Mouse (Mus musculus) embryonic fibroblast, embryonic 13.5 days (primary cell): ENCODE measurements around the gene Itpk1. TPM values are rescaled to one million over a fixed set of nuclear protein-coding genes. Genes with fewer than 3 reads are reported as not detected.

Experiments
- H3K27ac ChIP-seq: 2 replicates; pipeline ENCODE4 v1.5.1; 2012; ENCODE audit warnings: low read length, control low read depth, inconsistent platforms; ENCODE audit not compliant: insufficient read depth
- H3K4me1 ChIP-seq: 2 replicates; pipeline ENCODE4 v1.6.1; 2011; ENCODE audit warnings: low read length; ENCODE audit not compliant: control insufficient read depth, insufficient read depth
- H3K4me3 ChIP-seq: 2 replicates; pipeline ENCODE4 v1.5.1; 2011; ENCODE audit warnings: mild to moderate bottlenecking, control low read depth, low read length; ENCODE audit not compliant: insufficient read depth
- CTCF ChIP-seq: IDR thresholded peaks from 2 replicates; pipeline ENCODE4 v1.5.1; 2011; ENCODE audit warnings: mild to moderate bottlenecking, control low read depth, low read length, moderate library complexity, borderline replicate concordance; ENCODE audit not compliant: insufficient read depth
- POLR2A ChIP-seq: IDR thresholded peaks from 2 replicates; pipeline ENCODE4 v1.6.1; 2011; ENCODE audit warnings: low read depth, mild to moderate bottlenecking, control low read depth, low read length, moderate library complexity
- polyA plus RNA-seq: library from polyadenylated mRNA; stranded (reverse); fragments of >200 nt; gene quantifications from 2 replicates; pipeline ENCODE4 v1.2.4, GENCODE M21; 2011; ENCODE audit warnings: low read depth; ENCODE audit not compliant: missing spikeins, insufficient read length

The Itpk1 gene
- polyA plus RNA-seq, 1 experiment, result 5.0 TPM

DNA sequence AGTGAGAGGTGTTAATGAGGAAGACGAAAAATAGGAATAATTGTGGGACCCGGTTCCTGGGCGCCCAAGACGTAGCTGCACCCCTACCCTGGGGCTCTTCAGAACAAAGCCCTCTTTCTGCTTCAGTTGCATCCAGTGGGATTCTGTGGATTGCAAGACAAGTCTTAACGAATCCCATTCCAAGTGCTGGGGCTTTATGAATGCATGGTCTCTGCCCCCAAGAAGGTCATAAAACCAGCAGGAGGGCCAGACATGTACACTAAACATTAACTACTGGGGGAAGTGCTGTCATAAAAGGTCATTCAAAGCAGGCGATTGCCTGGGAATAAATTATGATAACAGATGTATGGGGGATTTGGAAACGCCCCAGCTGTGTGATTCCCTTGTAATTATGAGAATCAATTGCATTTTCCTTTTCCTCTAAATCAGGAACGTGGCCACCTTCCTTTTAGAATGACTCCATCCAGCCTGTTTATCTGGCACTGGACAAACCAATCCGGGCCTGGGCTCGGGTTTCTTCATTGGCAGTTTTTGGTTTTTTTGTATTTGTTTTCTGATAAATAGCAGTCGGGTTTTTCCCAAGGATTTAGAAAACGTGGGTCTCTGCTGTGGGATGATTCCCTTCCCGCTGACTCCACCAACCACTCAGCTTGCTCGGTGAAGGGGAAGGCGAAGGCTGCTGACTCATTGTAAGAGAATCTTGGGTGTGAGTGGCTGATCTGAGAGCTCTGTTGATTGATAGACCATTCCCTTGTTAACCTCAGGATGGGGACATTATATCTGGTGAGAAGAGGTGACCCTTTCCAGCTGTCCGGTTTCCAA is 26.3 kb upstream of the Itpk1 start:
- no peaks in the 10 kb centered on the region; the same call in none of the 2 replicates for H3K4me1 ChIP-seq
- no peak overlapping the region for H3K4me3 ChIP-seq
- H3K27ac ChIP-seq, result peak overlapping the region; percentile 42
- TF ChIP-seq CTCF (no peak), POLR2A (no peak)

DNA sequence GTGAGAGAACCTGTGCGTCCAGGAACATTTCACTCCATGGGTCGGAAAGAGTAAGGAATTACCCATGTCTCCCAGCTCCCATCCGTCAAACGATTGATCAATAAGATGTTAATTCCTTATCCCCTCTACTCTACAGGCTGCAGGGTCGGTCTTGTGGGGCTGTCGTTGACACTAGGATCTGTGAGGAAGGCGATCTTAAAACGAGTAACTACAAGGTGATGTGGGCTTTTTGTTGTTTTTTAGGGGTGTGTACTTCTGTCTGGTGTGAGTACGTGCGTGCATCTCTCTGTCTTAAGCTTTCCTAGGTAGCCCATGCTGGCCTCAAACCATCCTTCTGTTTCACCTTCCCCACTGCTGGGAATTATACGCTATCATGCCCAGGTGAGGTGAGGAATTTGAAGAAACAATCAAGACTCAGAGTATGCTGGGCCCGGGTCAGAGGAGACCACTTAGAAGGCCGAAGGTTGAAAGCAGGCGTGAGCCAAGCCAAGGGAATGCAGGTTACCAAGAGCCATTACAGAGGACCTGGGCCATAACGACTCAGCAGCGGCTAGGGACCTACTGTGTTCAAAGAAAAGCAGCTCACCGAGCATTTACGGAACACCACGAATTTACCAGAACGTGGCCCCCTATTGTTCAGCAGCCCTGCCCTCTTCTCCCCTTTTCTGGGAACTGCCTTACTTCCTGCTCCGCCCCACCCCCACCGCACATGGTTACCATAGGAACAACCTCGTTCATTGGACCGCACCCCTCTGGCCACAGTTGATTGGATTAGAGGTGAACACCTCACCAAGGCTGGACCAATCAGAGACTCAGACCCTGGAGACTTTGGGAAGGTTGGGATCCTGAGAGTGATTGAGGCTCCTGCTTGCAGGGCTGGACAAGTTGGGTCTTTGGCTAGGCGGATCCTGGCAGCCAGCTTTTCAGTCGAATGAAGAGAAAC is 25.4 kb upstream of the Itpk1 start:
- no peak for TF ChIP-seq CTCF
- TF ChIP-seq POLR2A, result no peak
- H3K4me3 ChIP-seq, result no peak overlapping the region

DNA sequence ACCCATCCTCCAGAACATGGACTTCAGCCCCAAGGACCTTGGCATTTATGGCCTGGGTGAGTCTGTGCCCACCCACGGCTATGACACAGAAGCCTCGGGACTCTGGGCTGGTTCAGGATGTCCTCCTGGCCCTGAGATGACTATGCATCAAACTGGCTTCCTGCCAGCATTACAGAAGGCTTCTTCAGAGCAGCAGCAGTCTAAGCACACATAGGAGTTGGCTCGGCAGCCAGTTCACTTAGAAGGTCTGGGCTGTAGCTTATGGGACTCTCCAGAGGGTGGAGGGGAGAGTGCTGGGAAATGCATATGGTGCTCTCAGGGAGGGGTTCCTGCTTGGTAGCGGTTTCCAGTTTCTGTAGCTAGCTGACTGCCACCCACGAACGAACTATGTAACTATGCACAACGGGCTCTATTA is 21.0 kb upstream of the Itpk1 start:
- TF ChIP-seq POLR2A (no peak), CTCF (no peak)
- Histone ChIP-seq H3K4me1 (no peaks in the 10 kb centered on the region; the same call in 1 of the 2 replicates), H3K4me3 (no peak overlapping the region), H3K27ac (no peak overlapping the region)

More for the DNA sequence above, 25.4 kb upstream of the Itpk1 start:
- no peaks in the 10 kb centered on the region; the same call in none of the 2 replicates for H3K4me1 ChIP-seq
- peak overlapping the region; percentile 42 for H3K27ac ChIP-seq

DNA sequence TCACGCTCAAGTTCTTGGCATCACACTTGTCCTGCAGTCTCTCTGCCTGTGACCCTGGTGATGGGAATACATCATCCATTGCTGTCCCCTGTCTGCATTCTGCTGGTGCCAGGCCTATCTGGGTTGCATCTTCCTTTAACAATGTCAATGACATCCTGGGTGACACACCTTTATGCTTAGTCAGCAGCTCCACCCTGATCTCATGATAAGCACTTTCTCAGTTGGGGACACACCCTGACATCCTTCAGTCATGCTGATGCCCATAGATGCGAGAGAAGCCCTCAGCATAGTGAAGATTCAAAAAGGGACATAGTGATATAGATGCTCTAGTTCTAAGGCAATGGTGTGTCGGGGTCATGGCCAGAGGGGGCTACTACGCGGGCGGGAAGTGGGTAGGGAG is 20.4 kb upstream of the Itpk1 start:
- no peaks in the 10 kb centered on the region for H3K4me1 ChIP-seq
- no peak overlapping the region for H3K4me3 ChIP-seq
- TF ChIP-seq POLR2A (no peak), CTCF (no peak)
- no peak overlapping the region for H3K27ac ChIP-seq

DNA sequence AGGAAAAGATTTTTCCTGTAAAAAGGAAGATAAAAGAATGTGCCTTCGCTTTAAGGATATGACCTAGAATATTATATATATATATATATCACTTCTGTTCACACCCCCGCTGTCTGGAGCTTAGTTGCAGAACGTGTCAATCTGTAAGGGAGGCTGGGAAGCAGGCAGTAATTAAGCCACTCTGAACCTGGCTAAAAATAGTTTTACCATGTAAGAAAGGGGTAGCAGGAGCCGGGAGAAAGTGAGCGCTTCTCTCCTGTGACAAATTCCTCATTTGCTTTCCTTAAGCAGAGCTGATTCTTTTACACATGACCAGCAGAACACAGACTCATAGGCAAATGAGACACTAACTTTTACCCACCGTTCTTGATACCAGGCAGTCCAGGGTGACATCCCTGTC is 19.1 kb upstream of the Itpk1 start:
- no peak overlapping the region for H3K27ac ChIP-seq
- H3K4me1 ChIP-seq, result no peaks in the 10 kb centered on the region
- no peak overlapping the region for H3K4me3 ChIP-seq
- no peak for TF ChIP-seq CTCF
- no peak for TF ChIP-seq POLR2A

DNA sequence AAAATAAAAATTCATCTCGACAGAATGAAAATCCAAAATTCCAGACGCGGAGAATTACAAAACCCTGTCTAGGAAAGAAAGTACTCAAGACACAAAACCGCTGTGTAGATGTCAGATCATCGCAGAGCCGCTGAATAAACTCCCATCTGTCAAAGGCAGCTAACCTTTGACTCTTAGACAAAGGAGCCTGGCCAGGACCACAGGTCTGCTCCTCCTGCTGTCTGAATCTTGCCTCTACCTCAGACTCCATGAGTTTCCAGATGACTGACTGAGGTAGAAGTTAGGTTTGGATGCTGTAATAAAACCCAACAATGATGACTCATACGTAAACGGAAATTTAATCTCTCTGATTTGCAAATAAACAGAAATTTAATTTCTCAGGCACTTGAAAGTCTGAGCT is 18.2 kb upstream of the Itpk1 start:
- Histone ChIP-seq H3K27ac (no peak overlapping the region), H3K4me3 (no peak overlapping the region), H3K4me1 (no peaks in the 10 kb centered on the region)
- no peak for TF ChIP-seq CTCF
- TF ChIP-seq POLR2A, result no peak

DNA sequence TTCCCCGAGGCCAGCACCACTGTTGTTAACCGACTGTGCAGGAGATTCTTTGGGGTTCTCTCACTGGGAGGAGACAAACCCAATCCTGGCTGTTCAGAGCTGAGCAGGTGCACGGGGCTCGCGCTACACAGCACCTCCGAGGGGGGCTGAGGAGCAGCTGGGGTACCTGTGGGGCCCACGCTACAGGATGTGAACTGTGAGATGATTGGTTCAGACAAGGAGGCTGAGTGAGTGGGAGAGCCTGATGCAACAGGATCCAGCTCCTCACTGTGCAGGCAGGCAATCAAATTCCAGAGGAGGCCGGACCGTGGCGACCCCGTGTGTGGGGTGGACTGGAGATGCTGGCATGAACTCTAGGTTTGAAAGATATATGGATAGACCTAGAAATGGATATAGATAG is 17.7 kb upstream of the Itpk1 start:
- Histone ChIP-seq H3K4me3 (no peak overlapping the region), H3K4me1 (no peaks in the 10 kb centered on the region), H3K27ac (no peak overlapping the region)
- TF ChIP-seq POLR2A (no peak), CTCF (no peak)

DNA sequence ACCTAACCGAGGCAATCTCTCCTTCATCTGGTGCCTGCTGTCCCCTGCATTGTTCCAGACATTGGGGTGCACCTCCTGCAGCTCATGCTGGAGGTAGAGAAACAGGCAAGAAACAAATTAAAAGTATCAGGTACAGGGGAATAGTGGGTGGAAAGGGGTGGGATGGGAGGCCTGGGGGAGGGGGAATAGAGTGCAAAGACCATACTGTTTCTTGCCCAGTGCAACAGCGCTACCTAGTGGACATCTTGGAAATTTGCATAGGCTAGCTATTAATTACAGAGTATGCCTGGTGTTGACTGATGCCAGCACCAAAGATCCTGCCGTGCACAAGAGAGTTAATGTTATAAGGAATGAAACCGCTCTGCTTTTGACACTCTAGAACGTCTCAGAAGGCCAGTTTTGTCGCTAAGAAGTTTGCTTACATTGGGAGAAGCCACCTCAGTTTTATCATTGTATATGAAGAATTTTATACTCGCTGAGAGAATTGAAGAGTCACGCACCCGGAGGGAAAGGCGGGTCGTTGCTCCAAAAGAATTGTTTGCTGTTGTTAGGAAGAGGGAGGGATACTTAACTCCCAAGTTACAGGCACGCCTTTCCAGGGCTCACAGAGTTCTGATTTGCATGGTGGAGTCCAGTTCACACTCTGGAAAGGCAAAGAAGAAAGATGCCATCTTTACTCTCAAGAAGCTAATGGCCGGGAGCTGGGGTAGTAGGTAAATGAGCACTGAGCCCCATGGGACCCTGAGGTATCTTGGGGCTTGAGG is 15.0 kb upstream of the Itpk1 start:
- Histone ChIP-seq H3K4me1 (no peaks in the 10 kb centered on the region), H3K27ac (no peak overlapping the region), H3K4me3 (no peak overlapping the region)
- TF ChIP-seq POLR2A, result no peak
- TF ChIP-seq CTCF, result peak; percentile 50; the same call in 1 of the 2 replicates
